Mouse (Mus musculus) CD4-positive, CD25-positive, alpha-beta regulatory T cell, adult 2 months (primary cell): ENCODE data around the gene Snrpc.

Experiments used
- DNase-seq: peaks from one replicate; pipeline ENCODE4 v3.0.0-alpha.2; 2012; ENCODE audit warnings: low read depth, low spot score

Snrpc gene

DNA sequence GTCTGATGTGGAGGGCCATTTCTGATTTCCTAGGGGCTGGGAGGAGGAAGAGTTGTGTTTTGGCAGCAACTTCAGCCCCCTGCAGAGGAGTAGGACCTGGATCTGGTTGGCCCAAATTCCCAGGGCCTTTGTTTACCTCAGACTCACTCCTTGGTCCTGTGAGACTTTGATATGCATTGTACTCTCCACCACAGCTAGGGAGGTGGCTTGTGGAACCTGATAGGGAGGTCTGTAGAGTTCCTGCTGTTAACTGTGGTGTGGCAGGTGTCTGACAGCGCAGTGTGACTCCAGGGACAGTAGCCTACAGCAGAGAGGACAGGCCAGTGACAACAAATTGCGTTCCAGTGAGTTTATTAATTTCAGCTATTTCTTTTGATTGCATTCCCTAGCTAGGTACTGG lies 21.2 kb downstream of the Snrpc start:
- DNase-seq, result no peak

DNA sequence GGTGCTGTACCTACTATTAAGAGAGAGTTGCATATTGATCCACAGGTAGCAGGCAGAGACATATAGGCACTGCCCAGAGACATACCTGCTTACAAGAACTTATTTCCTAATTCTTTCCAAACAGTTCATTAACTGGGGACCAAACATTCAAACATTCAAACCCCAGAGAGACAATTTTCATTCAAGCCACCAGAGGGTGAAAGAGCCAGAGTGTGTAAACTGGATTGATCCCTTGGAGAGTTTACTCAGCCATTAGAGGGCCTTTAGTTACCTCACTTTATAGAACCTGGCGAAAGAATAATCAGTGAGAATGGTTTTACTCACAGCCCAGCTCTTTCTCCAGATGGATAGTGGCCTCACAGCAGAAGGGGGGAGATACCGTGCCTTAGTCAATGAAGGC lies 27.5 kb downstream of the Snrpc start:
- DNase-seq, result no peak

DNA sequence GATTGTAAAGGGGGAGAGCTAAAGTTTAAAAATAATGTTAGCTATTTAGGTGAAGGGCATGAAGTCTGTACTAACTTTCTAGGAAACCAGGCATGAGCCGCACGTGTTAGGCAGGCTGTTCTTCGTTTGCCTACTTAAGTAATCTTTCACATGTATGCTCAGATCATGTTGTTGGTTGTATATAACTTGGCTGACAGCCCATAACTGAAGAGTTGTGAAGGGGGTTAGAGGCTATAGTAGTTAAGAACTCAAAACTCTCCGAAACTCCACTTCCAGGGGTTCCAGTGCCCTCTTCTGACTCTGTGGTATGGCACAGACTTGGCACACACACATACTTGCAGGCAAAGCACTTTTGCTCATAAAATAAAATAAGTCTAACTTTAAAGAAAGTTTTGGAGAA lies 28.8 kb downstream of the Snrpc start:
- DNase-seq, result no peak

DNA sequence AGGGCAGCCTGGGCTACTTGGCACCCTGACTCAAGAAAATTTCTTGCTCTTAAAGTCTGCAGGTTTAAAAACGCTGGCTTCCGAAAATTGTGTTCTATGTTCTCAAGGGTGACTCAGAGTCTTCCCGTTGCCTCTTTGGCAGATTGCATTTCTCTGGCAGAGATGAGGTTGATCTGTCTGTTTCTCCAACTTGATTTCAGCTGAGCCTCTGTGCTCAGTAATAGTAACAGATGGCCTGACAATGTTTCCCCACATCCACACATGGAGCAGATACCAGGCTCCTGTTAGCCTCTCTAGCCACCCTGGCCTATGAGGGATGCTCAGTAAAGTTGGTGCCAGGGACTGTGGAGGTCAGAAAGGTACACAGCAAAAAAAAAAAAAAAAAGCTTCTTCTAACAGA lies 33.9 kb downstream of the Snrpc start:
- DNase-seq, result no peak

DNA sequence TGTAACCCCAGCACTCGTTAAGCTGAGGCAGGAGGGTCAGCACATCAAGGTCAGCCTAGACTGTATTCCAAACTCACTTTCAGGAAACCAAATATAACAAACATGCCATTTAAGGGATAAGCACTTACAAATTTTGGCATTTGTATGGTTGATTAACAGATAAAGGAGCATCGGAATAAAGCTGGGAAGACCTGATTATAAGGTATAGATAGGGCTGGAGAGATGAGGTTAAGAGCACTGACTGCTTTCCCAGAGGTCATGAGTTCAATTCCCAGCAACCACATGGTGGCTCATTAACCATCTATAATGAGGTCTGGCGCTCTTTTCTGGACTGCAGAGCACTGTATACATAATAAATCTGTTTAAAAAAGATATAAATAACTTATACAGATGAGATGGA lies 35.6 kb downstream of the Snrpc start:
- no peak for DNase-seq

DNA sequence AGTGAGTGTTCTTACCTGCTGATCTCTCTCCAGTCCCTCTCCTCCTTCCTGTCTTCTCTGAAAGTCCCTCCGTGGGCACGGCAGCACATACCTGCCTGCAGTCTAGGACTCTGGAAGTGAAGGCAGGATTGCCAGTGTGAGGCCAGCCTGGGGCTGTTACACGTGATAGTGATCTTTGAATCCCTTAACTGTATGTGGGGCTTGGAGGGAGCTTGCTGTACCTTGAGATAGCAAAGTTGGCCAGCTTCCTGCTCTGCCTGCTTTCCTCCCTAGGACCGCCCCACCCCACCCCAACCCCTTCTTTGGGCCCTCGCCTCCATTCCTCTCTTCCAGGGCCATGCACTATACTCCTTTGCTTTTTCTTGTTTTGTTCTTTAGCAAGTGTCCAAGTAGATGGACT lies 36.6 kb downstream of the Snrpc start:
- no peak for DNase-seq

DNA sequence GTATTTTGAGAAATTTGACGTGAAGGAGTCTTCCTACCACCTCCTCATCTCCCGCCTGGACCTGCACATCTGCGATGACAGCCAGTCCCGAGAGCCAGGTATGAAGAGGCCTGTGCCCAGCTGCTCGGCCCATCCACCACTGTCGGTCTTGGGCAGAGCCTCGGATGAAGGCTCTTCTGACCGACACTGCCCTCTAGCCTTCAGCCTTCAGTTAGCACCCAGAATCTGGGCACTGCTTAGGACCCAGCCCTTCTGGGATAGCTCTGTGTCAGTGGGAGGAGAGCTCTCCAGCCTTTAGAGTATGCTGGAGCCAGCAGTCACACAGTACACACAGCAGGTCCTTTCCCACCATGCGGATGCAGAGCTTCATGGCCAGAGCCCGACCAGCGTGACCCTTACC lies 43.6 kb downstream of the Snrpc start:
- DNase-seq, result no peak

DNA sequence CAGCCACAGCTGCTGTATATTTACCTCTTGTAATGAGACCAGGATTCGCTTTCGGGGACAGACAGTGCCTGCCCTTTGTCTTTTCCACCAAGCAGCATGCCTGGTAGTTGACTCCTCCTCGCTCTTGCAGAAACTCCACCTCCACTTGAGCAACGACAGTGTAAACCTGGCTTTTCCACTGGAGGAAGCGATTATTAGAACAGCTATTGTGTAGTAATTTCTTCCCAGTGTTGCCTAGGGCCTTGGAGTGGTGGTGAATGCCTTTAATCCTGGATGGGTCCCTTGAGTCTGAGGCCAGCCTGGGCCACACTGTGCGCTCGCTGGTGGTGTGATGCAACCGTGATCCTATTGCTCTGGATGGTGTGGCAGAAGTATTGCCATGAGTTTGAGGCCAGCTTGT lies 45.2 kb downstream of the Snrpc start:
- DNase-seq, result no peak

DNA sequence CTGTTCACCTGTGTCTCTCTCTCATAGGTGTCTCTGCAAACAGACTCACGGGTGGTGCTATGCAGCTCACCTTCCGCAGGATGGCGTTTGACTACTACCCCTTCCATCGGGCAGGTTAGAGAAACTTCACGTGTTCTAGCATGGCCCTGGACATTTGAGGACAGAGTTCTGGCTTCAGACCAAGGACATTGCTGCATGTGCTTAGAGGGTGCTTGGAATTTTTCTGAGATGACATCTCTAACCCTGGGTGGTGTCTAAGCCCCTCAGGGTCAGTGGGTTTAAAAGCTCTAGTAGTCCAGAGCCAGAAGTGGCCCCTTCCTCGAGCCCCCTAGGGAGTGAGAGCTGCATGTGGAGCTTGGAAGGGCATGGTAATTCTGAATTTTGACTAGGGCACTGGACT lies 46.0 kb downstream of the Snrpc start:
- no peak for DNase-seq

DNA sequence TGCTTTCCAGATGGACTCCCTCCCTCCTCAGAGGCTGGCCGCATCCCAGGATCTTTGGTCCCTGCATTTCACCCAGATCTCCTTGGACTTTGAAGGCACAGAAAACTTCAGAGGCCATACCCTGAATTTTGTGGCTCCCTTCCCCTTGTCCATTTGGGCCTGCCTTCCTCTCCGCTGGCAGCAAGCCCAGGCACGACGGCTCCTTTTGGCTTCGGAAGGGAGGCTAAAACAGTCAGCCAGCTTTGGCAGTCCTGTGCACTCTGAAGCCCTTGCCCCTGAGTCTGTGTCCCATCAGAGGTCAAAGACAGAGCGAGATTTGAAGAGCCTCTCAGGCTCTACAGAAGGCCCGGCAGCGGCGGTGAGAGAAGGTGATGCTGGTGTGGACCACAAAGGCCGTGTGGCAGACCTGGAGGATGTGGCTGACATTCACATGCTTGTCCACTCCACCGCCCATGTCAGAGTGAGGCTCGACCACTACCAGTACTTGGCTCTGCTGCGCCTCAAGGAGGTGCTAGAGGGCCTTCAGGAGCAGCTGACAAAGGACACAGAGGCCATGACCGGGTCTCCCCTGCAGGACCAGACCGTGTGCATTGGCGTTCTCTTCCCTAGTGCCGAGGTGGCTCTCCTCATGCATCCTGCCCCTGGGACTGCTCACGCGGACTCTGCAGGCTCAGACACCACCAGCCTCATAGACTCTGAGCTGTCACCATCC lies 48.7 kb downstream of the Snrpc start:
- DNase-seq, result no peak
